Mouse (Mus musculus) MEL (cell line): ENCODE data around the gene BC029722.

Source experiments
- CHD2 ChIP-seq: IDR thresholded peaks from 2 replicates; pipeline ENCODE4 v1.6.1; 2011; ENCODE audit warnings: low read length, improper control_type of control experiment
- CTCF ChIP-seq, 3 experiments: IDR thresholded peaks in 2 of 3; conservative IDR thresholded peaks in 1 of 3; 2 replicates each; pipeline ENCODE4 v1.5.1; 2011 to 2012; ENCODE audit warnings: low read length in 3 of 3, low read depth in 2 of 3, mild to moderate bottlenecking in 2 of 3, improper control_type of control experiment in 1 of 3, inconsistent platforms in 1 of 3, mixed read lengths in 1 of 3, moderate library complexity in 1 of 3; ENCODE audit not compliant: control insufficient read depth in 1 of 3, insufficient read depth in 1 of 3, poor library complexity in 1 of 3, severe bottlenecking in 1 of 3
- E2F4 ChIP-seq: IDR thresholded peaks from 2 replicates; pipeline ENCODE4 v1.6.1; 2011; ENCODE audit warnings: low read depth, low read length, improper control_type of control experiment, borderline replicate concordance
- EP300 ChIP-seq, 2 experiments: IDR thresholded peaks; 2 replicates each; pipeline ENCODE4 v1.6.1; 2011; ENCODE audit warnings: improper control_type of control experiment in 2 of 2, low read length in 2 of 2, low read depth in 1 of 2, mild to moderate bottlenecking in 1 of 2
- ETS1 ChIP-seq: IDR thresholded peaks from 2 replicates; pipeline ENCODE4 v1.6.1; 2012; ENCODE audit warnings: low read depth, mild to moderate bottlenecking, inconsistent platforms, low read length, improper control_type of control experiment, moderate library complexity
- HCFC1 ChIP-seq: IDR thresholded peaks from 2 replicates; pipeline ENCODE4 v1.6.1; 2012; ENCODE audit warnings: low read depth, mild to moderate bottlenecking, inconsistent platforms, low read length, improper control_type of control experiment, moderate library complexity
- JUND ChIP-seq: IDR thresholded peaks from 2 replicates; pipeline ENCODE4 v1.6.1; 2011; ENCODE audit warnings: low read depth, mild to moderate bottlenecking, improper control_type of control experiment, low read length
- NRF1 ChIP-seq: IDR thresholded peaks from 2 replicates; pipeline ENCODE4 v1.6.1; 2014; ENCODE audit warnings: low read depth, mild to moderate bottlenecking, inconsistent platforms, low read length, improper control_type of control experiment, moderate library complexity; ENCODE audit not compliant: poor library complexity, insufficient read depth, severe bottlenecking
- POLR2A ChIP-seq, 2 experiments: IDR thresholded peaks; 2 replicates each; pipeline ENCODE4 v1.6.1; 2011 to 2012; ENCODE audit warnings: low read length in 2 of 2, mild to moderate bottlenecking in 2 of 2, control low read depth in 1 of 2, improper control_type of control experiment in 1 of 2, low read depth in 1 of 2, moderate library complexity in 1 of 2; ENCODE audit not compliant: control insufficient read depth in 1 of 2, insufficient read depth in 1 of 2, poor library complexity in 1 of 2
- RAD21 ChIP-seq: IDR thresholded peaks from 2 replicates; pipeline ENCODE4 v1.6.1; 2011; ENCODE audit warnings: mild to moderate bottlenecking, low read depth, low read length, improper control_type of control experiment
- TBP ChIP-seq: IDR thresholded peaks from 2 replicates; pipeline ENCODE4 v1.8.0; 2011; ENCODE audit warnings: low read depth, low read length, improper control_type of control experiment
- USF1 ChIP-seq: IDR thresholded peaks from 2 replicates; pipeline ENCODE4 v1.6.1; 2014; ENCODE audit warnings: low read depth, mild to moderate bottlenecking, inconsistent platforms, low read length, improper control_type of control experiment, moderate library complexity

DNA sequence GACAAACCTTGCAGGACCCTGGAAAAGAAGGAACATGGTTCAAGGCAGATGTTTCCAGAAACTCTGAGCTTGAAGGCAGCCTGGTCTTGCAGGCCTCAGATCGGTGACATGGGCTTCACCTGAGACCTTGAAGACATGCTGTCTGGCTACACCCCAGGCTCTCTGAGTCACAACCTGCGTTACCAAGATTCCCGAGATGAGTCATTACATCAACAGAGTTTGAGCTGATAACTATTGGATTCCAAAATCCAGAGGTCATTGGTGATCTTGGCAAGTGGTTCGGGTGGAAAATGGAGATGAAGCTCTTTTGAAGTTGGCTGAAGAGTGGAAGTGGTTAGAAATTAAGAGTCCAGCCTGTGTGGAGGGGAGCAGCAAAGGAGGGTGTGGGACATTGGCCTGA, 9.6 kb downstream of the BC029722 start:
- TF ChIP-seq CTCF (IDR thresholded peaks at IDR 0.05 in 2 of 3, conservative IDR thresholded peaks at IDR 0.05 in 1 of 3; ENCODE audit: control insufficient read depth in 1 of 3, insufficient read depth in 1 of 3, low read depth in 2 of 3, low read length in 3 of 3, poor library complexity in 1 of 3, severe bottlenecking in 1 of 3), result no peak
- no peak for TF ChIP-seq POLR2A (IDR thresholded peaks at IDR 0.05; ENCODE audit: control insufficient read depth in 1 of 2, insufficient read depth in 1 of 2, low read depth in 1 of 2, low read length in 2 of 2, poor library complexity in 1 of 2)
- no peak for TF ChIP-seq HCFC1
- no peak for TF ChIP-seq TBP
- TF ChIP-seq NRF1, result no peak
- no peak for TF ChIP-seq CHD2
- no peak for TF ChIP-seq USF1
- TF ChIP-seq JUND, result no peak
- TF ChIP-seq E2F4, result no peak
- no peak for TF ChIP-seq RAD21
- TF ChIP-seq ETS1, result no peak
- TF ChIP-seq EP300 (IDR thresholded peaks at IDR 0.05; ENCODE audit: low read depth in 1 of 2, low read length in 2 of 2), result no peak
